In genomic region chrX:12123687-12124087, GRCm38 (mm10) we compare ENCODE assay signal across 9 mouse cellular contexts. TPM values are rescaled to one million over a fixed set of nuclear protein-coding genes. Genes with fewer than 3 reads are reported as not detected.
DNase-seq lines count a peak whose midpoint lies in the region; ATAC-seq lines count a peak whose summit lies in the region.
"Had no signal": no experiment of that assay in that cellular context is flagged by ENCODE, and none has a peak within 500 bp of the region (broad histone marks: within the 10 kb centered on the region; RNA-seq: fewer than 3 reads in every experiment).

No protein-coding gene starts in this region.

- peaks cover 34% of the 10 kb centered on the region for H3K4me1 ChIP-seq in heart, embryonic 12.5 days (replicated peaks)
- H3K4me1 ChIP-seq in midbrain, embryonic 12.5 days = peaks cover 42% of the 10 kb centered on the region
- H3K4me1 ChIP-seq in midbrain, embryonic 16.5 days (ENCODE audit: control insufficient read depth, insufficient read depth, low read length) = peaks cover 19% of the 10 kb centered on the region
- H3K4me1 ChIP-seq in heart, embryonic 16.5 days (ENCODE audit: control insufficient read depth, insufficient read depth, low read length) = peaks cover 16% of the 10 kb centered on the region
- H3K4me1 ChIP-seq in neural tube, embryonic 12.5 days = peaks cover 27% of the 10 kb centered on the region

- peak overlapping the region; percentile 92 for H3K27ac ChIP-seq in heart, embryonic 12.5 days (ENCODE audit: poor library complexity, severe bottlenecking)
- peak overlapping the region; percentile 61; the same call in 1 of the 2 replicates for H3K27ac ChIP-seq in midbrain, embryonic 12.5 days (replicated peaks)
- no peak overlapping the region for H3K27ac ChIP-seq in midbrain, embryonic 16.5 days (ENCODE audit: low read length)
- H3K27ac ChIP-seq in heart, embryonic 16.5 days (ENCODE audit: low read length) = peak overlapping the region; percentile 76
- H3K27ac ChIP-seq in neural tube, embryonic 12.5 days = no peak overlapping the region

- WGBS in heart, embryonic 12.5 days = 13% methylated on average over 6 of the region's 6 CpGs
- 8% methylated on average over 6 of the region's 6 CpGs for WGBS in midbrain, embryonic 12.5 days
- WGBS in midbrain, embryonic 16.5 days = 7% methylated on average over 6 of the region's 6 CpGs
- WGBS in heart, embryonic 16.5 days = 10% methylated on average over 6 of the region's 6 CpGs
- WGBS in neural tube, embryonic 12.5 days = 3% methylated on average over 6 of the region's 6 CpGs

- peak overlapping the region; percentile 56 for H3K9ac ChIP-seq in heart, embryonic 12.5 days
- no peak overlapping the region for H3K9ac ChIP-seq in midbrain, embryonic 12.5 days (replicated peaks)
- H3K9ac ChIP-seq in midbrain, embryonic 16.5 days (ENCODE audit: low read depth, low read length) = no peak overlapping the region
- H3K9ac ChIP-seq in heart, embryonic 16.5 days (ENCODE audit: low read length) = peak overlapping the region; percentile 66
- H3K9ac ChIP-seq in neural tube, embryonic 12.5 days = no peak overlapping the region

- no peak for ATAC-seq in heart, embryonic 12.5 days (ENCODE audit: insufficient number of reproducible peaks, low FRiP score)
- no peak for ATAC-seq in midbrain, embryonic 12.5 days (ENCODE audit: low FRiP score, low read depth)
- no peak for ATAC-seq in midbrain, embryonic 16.5 days
- ATAC-seq in heart, embryonic 16.5 days (replicated peaks; ENCODE audit: extremely low read depth, insufficient read depth, low FRiP score) = no peak
- ATAC-seq in neural tube, embryonic 12.5 days (ENCODE audit: low FRiP score, low read depth) = no peak

- no peaks in the 10 kb centered on the region for H3K9me3 ChIP-seq in heart, embryonic 12.5 days (replicated peaks)
- H3K9me3 ChIP-seq in midbrain, embryonic 12.5 days = no peaks in the 10 kb centered on the region
- no peaks in the 10 kb centered on the region for H3K9me3 ChIP-seq in midbrain, embryonic 16.5 days (replicated peaks; ENCODE audit: control insufficient read depth, low read length, poor library complexity, severe bottlenecking)
- no peaks in the 10 kb centered on the region; the same call in 1 of the 2 replicates for H3K9me3 ChIP-seq in heart, embryonic 16.5 days (replicated peaks; ENCODE audit: control insufficient read depth, low read length)
- no peaks in the 10 kb centered on the region for H3K9me3 ChIP-seq in neural tube, embryonic 12.5 days

- peaks cover 51% of the 10 kb centered on the region for H3K27me3 ChIP-seq in heart, embryonic 12.5 days (replicated peaks)
- peaks cover 51% of the 10 kb centered on the region for H3K27me3 ChIP-seq in midbrain, embryonic 12.5 days
- peaks cover 11% of the 10 kb centered on the region for H3K27me3 ChIP-seq in midbrain, embryonic 16.5 days (ENCODE audit: control insufficient read depth, insufficient read depth, low read depth, low read length)
- peaks cover 17% of the 10 kb centered on the region for H3K27me3 ChIP-seq in heart, embryonic 16.5 days (ENCODE audit: control insufficient read depth, insufficient read depth, low read length)
- H3K27me3 ChIP-seq in neural tube, embryonic 12.5 days (replicated peaks) = peaks cover 17% of the 10 kb centered on the region

- no peak for DNase-seq in heart, postnatal 4 days
- DNase-seq in ovary, postnatal 14 days (ENCODE audit: low spot score) = no peak
- no peak for DNase-seq in layer of hippocampus, adult 8-10 months (ENCODE audit: low spot score in 2 of 2)
- DNase-seq: gastrocnemius, postnatal 25 days had no signal

- 0 out of 2 replicates have a peak overlapping the region, but pooled peaks have one; percentile 23 for H3K4me3 ChIP-seq in heart, embryonic 12.5 days
- no peak overlapping the region for H3K4me3 ChIP-seq in midbrain, embryonic 12.5 days
- H3K4me3 ChIP-seq in midbrain, embryonic 16.5 days (ENCODE audit: low read depth, low read length) = no peak overlapping the region
- no peak overlapping the region for H3K4me3 ChIP-seq in heart, embryonic 16.5 days (ENCODE audit: low read length)
- H3K4me3 ChIP-seq in neural tube, embryonic 12.5 days = no peak overlapping the region

- H3K4me2 ChIP-seq in heart, embryonic 12.5 days = peak overlapping the region; percentile 61
- 0 out of 2 replicates have a peak overlapping the region, but pooled peaks have one; percentile 34 for H3K4me2 ChIP-seq in midbrain, embryonic 12.5 days (replicated peaks)
- H3K4me2 ChIP-seq in midbrain, embryonic 16.5 days (ENCODE audit: low read length) = no peak overlapping the region
- H3K4me2 ChIP-seq in heart, embryonic 16.5 days (ENCODE audit: low read depth, low read length) = peak overlapping the region; percentile 36
- peak overlapping the region; percentile 44 for H3K4me2 ChIP-seq in neural tube, embryonic 12.5 days (replicated peaks)

- H3K36me3 ChIP-seq in heart, embryonic 12.5 days = no peaks in the 10 kb centered on the region
- H3K36me3 ChIP-seq in midbrain, embryonic 12.5 days = no peaks in the 10 kb centered on the region
- no peaks in the 10 kb centered on the region for H3K36me3 ChIP-seq in midbrain, embryonic 16.5 days (ENCODE audit: control insufficient read depth, insufficient read depth, low read length)
- no peaks in the 10 kb centered on the region for H3K36me3 ChIP-seq in heart, embryonic 16.5 days (ENCODE audit: control insufficient read depth, insufficient read depth)
- no peaks in the 10 kb centered on the region for H3K36me3 ChIP-seq in neural tube, embryonic 12.5 days

RNA-seq across cellular contexts. Expression of gene Bcor, which starts 36.5 kb away (rescaled TPM):
- polyA plus RNA-seq in heart, embryonic 12.5 days (2016; fragmentation: Nextera tagmentation; extraction: Ambion mirVana) = 20.3 and 23.4 TPM in 2 replicates
- total RNA-seq in heart, postnatal 4 days (2021) = 10 to 100 TPM; 46.2 to 48.1 TPM
- 26.3 and 31.2 TPM in 2 replicates for polyA plus RNA-seq in midbrain, embryonic 12.5 days (2016; fragmentation: Nextera tagmentation; extraction: Ambion mirVana)
- 14.7 and 16.8 TPM in 2 replicates for polyA plus RNA-seq in midbrain, embryonic 16.5 days (2015; fragmentation: Nextera tagmentation; extraction: Ambion mirVana)
- polyA plus RNA-seq in heart, embryonic 16.5 days (2015; fragmentation: Nextera tagmentation; extraction: Ambion mirVana) = 11.5 and 13.5 TPM in 2 replicates
- polyA plus RNA-seq in neural tube, embryonic 12.5 days (2016; fragmentation: Nextera tagmentation; extraction: Ambion mirVana) = 23.0 and 23.2 TPM in 2 replicates
- total RNA-seq in layer of hippocampus, adult 8-10 months (2022) = 10 to 100 TPM; 17.6 to 21.4 (median 20.3) TPM

Comparison
In these comparisons a context has a peak if more than half of its experiments do, and no peak if none do; other contexts are left out.
1. H3K27ac ChIP-seq: peak in heart, embryonic 12.5 days (single experiment), midbrain, embryonic 12.5 days (single experiment) and heart, embryonic 16.5 days (single experiment); none in midbrain, embryonic 16.5 days (single experiment) and neural tube, embryonic 12.5 days (single experiment).
2. H3K9ac ChIP-seq: peak in heart, embryonic 12.5 days (single experiment) and heart, embryonic 16.5 days (single experiment); none in midbrain, embryonic 12.5 days (single experiment), midbrain, embryonic 16.5 days (single experiment) and neural tube, embryonic 12.5 days (single experiment).